Mouse (Mus musculus): ENCODE results near the gene Klhl28.

DNA sequence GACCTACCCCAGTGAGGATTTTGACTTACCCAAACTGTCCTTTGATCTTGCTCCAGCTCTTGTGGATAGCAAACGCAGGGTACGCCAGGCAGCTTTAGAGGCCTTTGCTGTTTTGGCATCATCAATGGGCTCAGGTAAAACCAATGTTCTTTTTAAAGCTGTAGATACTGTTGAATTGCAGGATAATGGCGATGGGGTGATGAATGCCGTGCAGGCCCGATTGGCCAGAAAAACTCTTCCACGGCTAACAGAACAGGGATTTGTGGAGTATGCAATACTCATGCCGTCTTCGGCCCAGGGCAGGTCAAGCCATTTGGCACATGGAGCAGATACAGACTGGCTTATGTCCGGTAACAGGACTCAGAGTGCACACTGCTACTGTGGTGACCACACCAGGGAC lies 2.1 kb upstream of the Klhl28 start:
- TF ChIP-seq CTCF (IDR thresholded peaks at IDR 0.05; ENCODE audit: control insufficient read depth, insufficient read depth, insufficient read length), result no peak
- TF ChIP-seq CEBPB (IDR thresholded peaks at IDR 0.05; ENCODE audit: low read depth), result no peak
- no peak for TF ChIP-seq MAX (IDR thresholded peaks at IDR 0.05)
- no peak for TF ChIP-seq USF1 (IDR thresholded peaks at IDR 0.05; ENCODE audit: low read depth)
- TF ChIP-seq MYOG (IDR thresholded peaks at IDR 0.05; ENCODE audit: control insufficient read depth, extremely low read depth, insufficient read length), result no peak
- TF ChIP-seq MYOD1 (IDR thresholded peaks at IDR 0.05; ENCODE audit: control insufficient read depth, insufficient read length, low read depth), result no peak
- no peak for TF ChIP-seq FOSL1 (IDR thresholded peaks at IDR 0.05; ENCODE audit: insufficient read depth, low read length, poor library complexity, severe bottlenecking)
